Mouse (Mus musculus) heart, postnatal 14 days (tissue): Measurements from ENCODE around the gene Olfr1130. TPM values are rescaled to one million over a fixed set of nuclear protein-coding genes. Genes with fewer than 3 reads are reported as not detected.
"Not testable (repeated sequence)": the region's sequence is repeated elsewhere in the genome, so short reads cannot be mapped to it uniquely, and the experiment has no call there.

Experiments used
- DNase-seq, 2 experiments: peaks; one replicate each; pipeline ENCODE4 v3.0.0; 2021 to 2022
- intact Hi-C: fragments of 180-260 bp; cut with DNase I; formaldehyde crosslinking; loops from one replicate; pipeline ENCODE4 v1.15.1; 2025
- long read RNA-seq, 2 experiments: library from polyadenylated mRNA; stranded (forward); transcript quantifications; one replicate each; pipeline ENCODE4 v2.0.0; 2021
- total RNA-seq, 2 experiments: library from RNA; stranded (reverse); gene quantifications; 2 replicates each; pipeline ENCODE4 v1.2.3; 2021

Gene Olfr1130
- total RNA-seq: not detected
- long read RNA-seq, experiment 1: 0 reads
- long read RNA-seq, experiment 2: 0 reads

- DNase-seq, intact Hi-C loops: not testable (repeated sequence)
Observed at GRCm38 (mm10) chr2:87605912-87606311, at the start of gene Olfr1130. Olfr1130 (plus strand) TSS chr2:87606212.

GRCm38 (mm10) chr2:87573602-87574001, 32.4 kb upstream of the Olfr1130 start, which contains the start of gene Olfr1129:
Olfr1129 (plus strand) TSS chr2:87573902.
- intact Hi-C loops, DNase-seq: not testable (repeated sequence)

DNA sequence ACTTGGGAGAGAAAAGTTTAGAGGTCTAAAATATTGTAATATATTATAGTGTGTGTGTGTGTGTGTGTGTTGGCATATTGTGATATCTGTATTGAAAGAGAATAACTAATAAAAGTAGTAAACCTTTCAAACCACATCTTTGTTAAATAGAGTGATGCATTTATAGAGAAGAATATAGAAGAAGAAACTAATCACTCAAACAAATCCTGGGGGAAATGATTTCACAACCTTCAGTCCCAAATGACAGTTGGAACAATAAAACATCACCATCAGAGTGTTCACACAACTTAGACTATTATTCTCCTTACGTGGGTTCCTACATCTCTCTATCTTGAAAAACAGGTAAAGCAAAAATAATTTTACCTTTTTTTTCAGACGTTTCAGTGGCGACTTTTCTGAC, 20.8 kb downstream of the Olfr1130 start, which contains the start of gene Olfr1131:
Gene Olfr1131 (plus strand): TSS at position 301 of the 400 bp plus-strand sequence.
- DNase-seq: no peak

GRCm38 (mm10) chr2:87637435-87637834, 31.4 kb downstream of the Olfr1130 start, which contains the start of gene Olfr1132:
Olfr1132 (minus strand) TSS chr2:87637535.
- intact Hi-C loops: no loop called here
- no peak for DNase-seq

More for the DNA sequence above, 20.8 kb downstream of the Olfr1130 start, which contains the start of gene Olfr1131:
- intact Hi-C loops: no loop called here

DNA sequence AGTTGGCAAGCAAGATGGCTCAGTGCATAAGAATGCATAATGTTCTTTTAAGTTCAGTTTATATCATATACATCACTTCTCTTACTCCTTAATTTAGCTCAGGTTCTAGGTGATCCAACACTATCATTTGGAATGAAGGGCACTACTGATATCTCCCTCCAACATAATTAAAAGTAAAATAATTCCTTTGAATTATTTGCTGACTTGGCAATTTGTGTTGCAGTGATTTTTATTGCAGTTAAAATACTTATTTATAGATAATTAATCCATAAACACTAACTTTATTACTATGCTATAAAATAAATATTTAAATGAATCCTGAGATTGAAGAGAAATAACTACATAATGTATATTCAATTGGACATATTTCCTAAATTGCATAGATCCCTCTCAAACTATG, 36.4 kb downstream of the Olfr1130 start:
- intact Hi-C loops: no loop called here
- DNase-seq: no peak

- no peak for DNase-seq
- intact Hi-C loops: no loop called here
Observed at GRCm38 (mm10) chr2:87647274-87647673, 41.3 kb downstream of the Olfr1130 start, which contains the start of gene Olfr1133. Olfr1133 (minus strand) TSS chr2:87647374.

DNA sequence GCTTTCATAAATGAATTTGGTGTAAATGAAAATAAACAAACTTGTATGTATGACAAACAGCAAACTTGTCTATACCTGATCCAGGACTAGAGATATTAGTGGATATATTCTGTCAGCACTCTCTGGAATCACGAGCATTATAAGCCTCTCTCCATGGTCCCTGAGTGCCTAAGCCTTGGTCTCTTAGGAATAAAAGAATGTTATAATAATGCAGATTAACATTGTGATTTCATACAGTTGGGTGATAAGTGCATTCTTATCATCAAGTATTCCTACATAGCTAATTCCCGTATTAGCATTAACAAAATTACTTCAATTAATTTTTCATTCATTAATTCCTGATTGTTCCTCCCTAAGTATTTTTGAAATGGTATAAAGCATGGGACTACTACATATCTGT, 52.3 kb downstream of the Olfr1130 start, which contains the start of gene Olfr1134:
Gene Olfr1134 (minus strand): TSS at position 101 of the 400 bp plus-strand sequence.
- no peak for DNase-seq
- intact Hi-C loops: no loop called here

Other genes starting within 250 kb of the Olfr1130 start
- gene Olfr1121, start 236.3 kb upstream of the Olfr1130 start, total RNA-seq: not detected
- not detected for gene Olfr1122, start 220.4 kb upstream of the Olfr1130 start, total RNA-seq
- gene Olfr1123, start 189.6 kb upstream of the Olfr1130 start, total RNA-seq: not detected
- gene Olfr1124, start 175.9 kb upstream of the Olfr1130 start, total RNA-seq: not detected
- gene Olfr1126, start 152.2 kb upstream of the Olfr1130 start, total RNA-seq: not detected
- gene Pramel7, start 109.1 kb upstream of the Olfr1130 start, total RNA-seq: not detected
- gene Pramel6, start 99.6 kb upstream of the Olfr1130 start, total RNA-seq: not detected
- gene Olfr153, start 74.4 kb upstream of the Olfr1130 start, total RNA-seq: not detected
- gene Olfr1128, start 60.7 kb upstream of the Olfr1130 start, total RNA-seq: not detected
- not detected for gene Olfr1129, start 32.3 kb upstream of the Olfr1130 start, total RNA-seq
- gene Olfr1131, start 20.9 kb downstream of the Olfr1130 start, total RNA-seq: not detected
- gene Olfr1132, start 31.3 kb downstream of the Olfr1130 start, total RNA-seq: not detected
- not detected for gene Olfr1133, start 41.2 kb downstream of the Olfr1130 start, total RNA-seq
- not detected for gene Olfr1134, start 52.2 kb downstream of the Olfr1130 start, total RNA-seq
- not detected for gene Olfr1135, start 67.5 kb downstream of the Olfr1130 start, total RNA-seq
- gene Olfr1136, start 87.7 kb downstream of the Olfr1130 start, total RNA-seq: not detected
- gene Olfr1137, start 107.0 kb downstream of the Olfr1130 start, total RNA-seq: not detected
- gene Olfr1138, start 133.8 kb downstream of the Olfr1130 start, total RNA-seq: not detected
- not detected for gene Olfr1140, start 137.5 kb downstream of the Olfr1130 start, total RNA-seq
- gene Olfr1141, start 147.8 kb downstream of the Olfr1130 start, total RNA-seq: not detected
- gene Olfr152, start 173.3 kb downstream of the Olfr1130 start, total RNA-seq: not detected
- gene Olfr1143, start 194.4 kb downstream of the Olfr1130 start, total RNA-seq: not detected
- not detected for gene Olfr1145, start 203.6 kb downstream of the Olfr1130 start, total RNA-seq
- not detected for gene Olfr1148, start 224.3 kb downstream of the Olfr1130 start, total RNA-seq
- gene Olfr1150-ps1, start 237.8 kb downstream of the Olfr1130 start, total RNA-seq: not detected
- gene Olfr1151, start 249.7 kb downstream of the Olfr1130 start, total RNA-seq: not detected